Mouse (Mus musculus) subcutaneous adipose tissue, adult 2 months (tissue): Measurements from ENCODE around the gene Rps6kc1. TPM values are rescaled to one million over a fixed set of nuclear protein-coding genes. Genes with fewer than 3 reads are reported as not detected.

Experiments used
- polyA plus RNA-seq: library from polyadenylated mRNA; depleted of rRNA; stranded (reverse); fragments of >200 nt; gene quantifications from 2 replicates; pipeline ENCODE4 v1.2.3, GENCODE M21; 2012; ENCODE audit warnings: low replicate concordance; rRNA removed

Gene Rps6kc1
- 9.5 and 13.3 TPM in 2 replicates for polyA plus RNA-seq

DNA sequence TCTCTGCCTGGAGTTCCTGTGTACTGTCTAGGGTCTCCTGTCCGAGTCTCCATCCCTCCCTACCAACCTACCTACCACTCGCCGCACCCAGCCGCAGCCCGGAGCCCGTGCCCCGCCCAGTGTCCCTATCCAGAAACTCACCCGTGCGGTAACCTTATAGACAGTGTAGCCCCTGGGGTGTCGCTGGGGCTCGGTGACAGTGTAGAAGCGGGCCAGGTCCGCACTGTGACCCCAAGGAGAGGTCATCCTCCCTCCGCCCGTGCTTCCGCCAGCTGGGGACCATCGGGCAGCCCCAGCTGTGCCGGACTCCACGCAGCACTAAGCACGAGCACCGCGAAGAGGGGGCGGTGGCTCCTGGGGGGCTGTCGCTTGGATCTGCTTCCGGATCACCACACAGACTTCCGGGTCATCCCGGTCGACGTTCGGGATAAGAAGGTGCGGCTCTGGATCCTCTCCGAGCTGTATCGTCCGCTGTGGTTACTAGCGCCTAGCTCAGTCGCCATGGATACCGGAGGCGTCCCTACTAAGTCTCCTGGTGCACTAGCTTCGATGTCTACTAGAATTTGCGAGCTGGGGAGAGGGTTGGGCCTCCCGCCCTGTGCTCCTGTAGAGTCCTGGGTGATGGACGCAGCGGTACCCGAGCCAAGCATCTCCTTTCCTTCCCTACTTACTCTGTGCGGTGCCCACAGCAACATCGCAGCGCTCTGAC is at the start of gene Rps6kc1:
TSS of gene Rps6kc1 (minus strand) at position 356 of the 709 bp plus-strand sequence.

DNA sequence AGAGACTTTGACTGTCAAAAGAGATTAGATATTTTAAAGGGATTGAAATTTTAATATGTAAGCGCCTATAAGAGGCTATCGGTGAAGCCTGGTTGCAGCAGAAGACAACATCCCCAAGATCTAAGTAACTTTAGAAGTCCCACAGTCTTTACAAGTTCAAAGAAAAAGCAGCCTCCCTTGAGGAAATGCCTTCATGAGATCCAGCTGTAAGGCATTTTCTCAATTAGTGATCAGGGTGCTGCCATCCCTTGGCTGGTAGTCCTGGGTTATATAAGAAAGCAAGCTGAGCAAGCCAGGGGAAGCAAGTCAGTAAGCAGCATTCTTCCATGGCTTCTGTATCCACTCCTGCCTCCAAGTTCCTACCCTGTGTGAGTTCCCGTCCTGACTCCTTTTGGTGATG is 13.2 kb upstream of the Rps6kc1 start, which contains the start of gene Angel2:
TSS of gene Angel2 (plus strand) at position 301 of the 400 bp plus-strand sequence.

Other genes starting within 250 kb of the Rps6kc1 start
- 31.0 and 37.8 TPM in 2 replicates for gene Angel2, start 13.3 kb upstream of the Rps6kc1 start, polyA plus RNA-seq
- 0.66 and 7.1 TPM in 2 replicates for gene Vash2, start 67.5 kb upstream of the Rps6kc1 start, polyA plus RNA-seq
- 6.9 and 15.1 TPM in 2 replicates for gene Flvcr1, start 114.4 kb upstream of the Rps6kc1 start, polyA plus RNA-seq
- not detected in 2 replicates for gene Spata45, start 124.9 kb upstream of the Rps6kc1 start, polyA plus RNA-seq
- 11.8 and 12.1 TPM in 2 replicates for gene Tatdn3, start 151.2 kb upstream of the Rps6kc1 start, polyA plus RNA-seq
- 0.56 and 1.5 TPM in 2 replicates for gene Nsl1, start 151.2 kb upstream of the Rps6kc1 start, polyA plus RNA-seq
- gene Batf3, start 186.1 kb upstream of the Rps6kc1 start, polyA plus RNA-seq = 10.2 and 12.1 TPM in 2 replicates